Mouse (Mus musculus) neural tube, embryonic 12.5 days (tissue): ENCODE results near the gene Tufm. TPM values are rescaled to one million over a fixed set of nuclear protein-coding genes. Genes with fewer than 3 reads are reported as not detected.

ENCODE experiments used
- ATAC-seq: fragments of 200-750 bp; cut with Nextera tagmentation; 2 replicates; pipeline ENCODE4 v1.8.0; 2017; ENCODE audit warnings: low read depth, mild to moderate bottlenecking, moderate TSS enrichment, moderate library complexity; ENCODE audit not compliant: low FRiP score
- H3K27ac ChIP-seq: fragments of 300-500 bp; sonication (generic); 2 replicates; pipeline ENCODE4 v1.5.1; 2016
- H3K27me3 ChIP-seq: fragments of 300-500 bp; sonication (generic); replicated peaks from 2 replicates; pipeline ENCODE4 v1.6.1; 2016; ENCODE audit warnings: mild to moderate bottlenecking
- H3K36me3 ChIP-seq: fragments of 300-500 bp; sonication (generic); 2 replicates; pipeline ENCODE4 v1.6.1; 2016; ENCODE audit warnings: mild to moderate bottlenecking
- H3K4me1 ChIP-seq: fragments of 300-500 bp; sonication (generic); 2 replicates; pipeline ENCODE4 v1.6.1; 2016
- H3K4me2 ChIP-seq: fragments of 300-500 bp; sonication (generic); replicated peaks from 2 replicates; pipeline ENCODE4 v1.6.1; 2016; ENCODE audit warnings: mild to moderate bottlenecking
- H3K4me3 ChIP-seq: fragments of 300-500 bp; sonication (generic); 2 replicates; pipeline ENCODE4 v1.5.1; 2016
- H3K9ac ChIP-seq: fragments of 300-500 bp; sonication (generic); 2 replicates; pipeline ENCODE4 v1.6.1; 2016; ENCODE audit warnings: mild to moderate bottlenecking
- H3K9me3 ChIP-seq: fragments of 300-500 bp; sonication (generic); 2 replicates; pipeline ENCODE4 v1.6.1; 2016; ENCODE audit warnings: mild to moderate bottlenecking
- WGBS: fragments of 180-500 bp; shearing (Covaris S2); methylation state at CpG from one replicate; pipeline ENCODE4 v1.1.7; 2016; 5-methylcytosine and 5-hydroxymethylcytosine counted together
- polyA plus RNA-seq: library from polyadenylated mRNA; unstranded; fragments of >200 nt; fragmentation: Nextera tagmentation; extraction: Ambion mirVana; gene quantifications from 2 replicates; pipeline ENCODE4 v1.2.1, GENCODE M21; 2016

The Tufm gene
- polyA plus RNA-seq, 1 experiment from 2014 or later = 121 TPM

- Histone ChIP-seq H3K9ac (no peak overlapping the region), H3K4me2 (no peak overlapping the region), H3K4me3 (no peak overlapping the region), H3K27me3 (no peaks in the 10 kb centered on the region), H3K4me1 (no peaks in the 10 kb centered on the region), H3K27ac (no peak overlapping the region), H3K9me3 (no peaks in the 10 kb centered on the region), H3K36me3 (no peaks in the 10 kb centered on the region)
- WGBS = 89% methylated on average over 17 of the region's 17 CpGs
- ATAC-seq = no peak
Observed at GRCm38 (mm10) chr7:126456382-126457266, 30.5 kb upstream of the Tufm start.

- Histone ChIP-seq H3K4me3 (no peak overlapping the region), H3K9ac (no peak overlapping the region), H3K4me1 (no peaks in the 10 kb centered on the region), H3K27me3 (no peaks in the 10 kb centered on the region), H3K27ac (no peak overlapping the region), H3K36me3 (no peaks in the 10 kb centered on the region), H3K9me3 (no peaks in the 10 kb centered on the region), H3K4me2 (no peak overlapping the region)
- WGBS = 80% methylated on average over 5 of the region's 5 CpGs
- ATAC-seq = no peak
Observed at GRCm38 (mm10) chr7:126458225-126458624, 28.9 kb upstream of the Tufm start.

GRCm38 (mm10) chr7:126458844-126459618 is 28.1 kb upstream of the Tufm start:
- WGBS = 85% methylated on average over 11 of the region's 11 CpGs
- ATAC-seq = no peak
- no peak overlapping the region for H3K4me3 ChIP-seq

DNA sequence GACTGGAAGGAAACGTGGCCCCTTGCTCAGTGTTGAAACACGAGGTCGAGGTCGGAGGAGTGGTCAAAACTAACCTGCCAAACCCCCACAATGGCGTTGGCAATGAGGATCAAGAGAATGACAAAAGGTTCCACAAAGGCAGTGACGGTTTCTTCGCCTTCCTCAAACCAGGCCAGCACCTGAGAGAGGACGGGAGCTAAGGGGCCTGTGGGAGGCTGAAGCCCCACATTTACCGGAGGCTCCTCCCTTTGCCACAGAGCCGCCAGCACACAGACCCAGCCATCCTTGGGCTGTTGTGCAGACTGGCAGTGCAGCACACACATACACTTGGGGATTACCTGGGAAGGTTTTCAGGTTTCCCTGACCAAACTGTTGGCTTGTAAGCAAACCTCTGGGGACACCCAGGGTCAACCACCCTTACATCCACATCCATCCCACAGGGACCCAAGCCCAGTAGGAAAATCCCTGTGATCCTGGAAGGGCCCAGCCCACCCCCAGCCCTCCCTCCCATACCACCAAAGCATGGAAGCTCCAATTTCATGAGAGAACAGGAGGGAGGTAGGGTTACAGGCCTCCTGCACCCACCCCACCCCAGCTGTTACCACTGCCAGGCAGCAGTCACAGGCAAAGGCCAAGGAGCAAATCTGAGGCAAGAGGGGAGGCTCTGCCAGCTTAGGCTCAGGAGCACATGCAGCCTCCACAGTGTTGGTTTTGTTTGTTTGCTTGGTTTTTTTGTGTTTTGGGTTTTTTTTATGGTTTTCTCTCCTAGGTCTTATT is 26.4 kb upstream of the Tufm start:
- H3K27ac ChIP-seq = no peak overlapping the region
- H3K4me1 ChIP-seq = no peaks in the 10 kb centered on the region
- H3K4me2 ChIP-seq = no peak overlapping the region
- no peaks in the 10 kb centered on the region for H3K9me3 ChIP-seq
- no peaks in the 10 kb centered on the region for H3K27me3 ChIP-seq
- WGBS = 58% methylated on average over 10 of the region's 10 CpGs
- H3K4me3 ChIP-seq = no peak overlapping the region
- H3K9ac ChIP-seq = no peak overlapping the region
- no peak for ATAC-seq
- H3K36me3 ChIP-seq = no peaks in the 10 kb centered on the region

More at GRCm38 (mm10) chr7:126458844-126459618, 28.1 kb upstream of the Tufm start:
- no peaks in the 10 kb centered on the region for H3K4me1 ChIP-seq
- H3K4me2 ChIP-seq = no peak overlapping the region
- H3K9ac ChIP-seq = no peak overlapping the region
- no peaks in the 10 kb centered on the region for H3K9me3 ChIP-seq
- H3K27ac ChIP-seq = no peak overlapping the region
- no peaks in the 10 kb centered on the region for H3K36me3 ChIP-seq
- no peaks in the 10 kb centered on the region for H3K27me3 ChIP-seq

DNA sequence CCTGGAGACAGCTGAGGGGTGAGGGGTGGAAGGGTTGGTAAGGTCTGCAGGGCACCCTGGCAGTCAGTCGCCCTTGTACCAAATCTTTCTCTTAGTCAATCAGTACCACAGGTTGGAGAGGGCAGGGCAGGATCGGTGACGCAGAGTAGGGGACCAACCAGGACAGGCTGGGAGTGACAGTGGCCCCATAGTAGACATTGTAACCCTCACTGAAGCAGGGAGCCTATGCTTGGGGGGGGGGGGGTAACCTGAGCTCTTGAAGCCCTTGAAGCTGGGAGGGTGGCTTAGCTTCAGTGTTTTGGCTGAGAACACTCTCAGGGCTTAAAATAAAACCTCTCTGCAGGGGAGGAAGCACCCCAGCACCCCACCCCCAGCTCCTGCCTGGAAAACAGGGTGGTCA is 25.5 kb upstream of the Tufm start:
- Histone ChIP-seq H3K27me3 (no peaks in the 10 kb centered on the region), H3K4me2 (no peak overlapping the region), H3K9me3 (no peaks in the 10 kb centered on the region), H3K27ac (no peak overlapping the region), H3K9ac (no peak overlapping the region), H3K36me3 (peaks cover 5% of the 10 kb centered on the region; the same call in 1 of the 2 replicates), H3K4me1 (no peaks in the 10 kb centered on the region), H3K4me3 (no peak overlapping the region)
- ATAC-seq = no peak
- 62% methylated on average over 3 of the region's 3 CpGs for WGBS

DNA sequence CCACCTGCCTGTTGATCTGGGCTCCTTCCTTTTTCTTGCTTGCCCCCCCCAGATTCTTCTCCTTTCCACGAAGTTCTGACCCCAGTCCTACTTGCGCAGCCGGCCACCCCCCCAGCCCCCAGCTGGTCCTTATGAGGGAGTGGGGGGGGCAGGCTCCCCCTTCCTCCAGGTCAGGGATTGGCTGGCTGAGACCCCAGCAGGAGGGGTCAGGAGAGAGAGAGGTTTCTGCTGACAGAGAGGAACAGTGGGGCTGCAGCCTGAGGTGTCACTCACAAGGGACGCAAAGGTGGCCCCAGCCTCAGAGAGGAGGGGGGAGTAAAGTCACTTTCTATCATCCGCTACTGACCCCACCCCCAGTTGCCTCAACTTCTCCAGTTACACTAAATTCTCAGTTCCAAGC is 24.2 kb upstream of the Tufm start, which contains the start of gene Atp2a1:
TSS of gene Atp2a1 (minus strand) at position 105 of the 400 bp plus-strand sequence.
- no peaks in the 10 kb centered on the region for H3K27me3 ChIP-seq
- H3K27ac ChIP-seq = no peak within 1 kb of the TSS
- ATAC-seq = no peak
- H3K9me3 ChIP-seq = no peaks in the 10 kb centered on the region
- no peak within 1 kb of the TSS for H3K4me2 ChIP-seq
- H3K4me1 ChIP-seq = no peaks in the 10 kb centered on the region
- no peak within 1 kb of the TSS for H3K9ac ChIP-seq
- 57% methylated on average over 5 of the region's 5 CpGs for WGBS
- H3K36me3 ChIP-seq = peaks cover 19% of the 10 kb centered on the region
- H3K4me3 ChIP-seq = no peak within 1 kb of the TSS

- Histone ChIP-seq H3K9ac (no peak overlapping the region), H3K27ac (no peak overlapping the region), H3K9me3 (no peaks in the 10 kb centered on the region), H3K4me1 (no peaks in the 10 kb centered on the region), H3K4me3 (no peak overlapping the region), H3K27me3 (no peaks in the 10 kb centered on the region), H3K36me3 (peaks cover 24% of the 10 kb centered on the region), H3K4me2 (no peak overlapping the region)
- 55% methylated on average over 4 of the region's 4 CpGs for WGBS
- ATAC-seq = no peak
Observed at GRCm38 (mm10) chr7:126463547-126463946, 23.6 kb upstream of the Tufm start.

DNA sequence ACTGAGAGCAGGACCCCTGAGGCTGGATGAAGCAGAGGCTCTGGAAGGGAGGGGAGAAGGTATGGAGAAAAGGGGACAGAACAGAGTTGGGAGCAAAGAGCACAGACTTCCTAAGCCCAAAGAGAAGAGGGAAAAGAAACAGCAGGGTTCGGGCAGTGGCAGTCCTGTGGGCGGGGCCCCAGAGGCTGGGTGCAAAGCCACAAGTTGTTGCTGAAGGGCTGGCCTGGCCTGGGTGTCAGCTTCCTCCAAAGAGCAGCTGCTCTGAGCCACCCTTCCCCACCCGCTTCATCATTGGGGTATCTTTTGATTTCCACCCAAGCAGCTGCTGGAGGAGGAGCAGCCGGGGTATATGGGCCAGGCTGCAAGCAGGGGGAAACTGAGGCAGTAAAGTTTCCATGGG is 23.0 kb upstream of the Tufm start:
- no peak overlapping the region for H3K9ac ChIP-seq
- WGBS = 56% methylated on average over 4 of the region's 4 CpGs

DNA sequence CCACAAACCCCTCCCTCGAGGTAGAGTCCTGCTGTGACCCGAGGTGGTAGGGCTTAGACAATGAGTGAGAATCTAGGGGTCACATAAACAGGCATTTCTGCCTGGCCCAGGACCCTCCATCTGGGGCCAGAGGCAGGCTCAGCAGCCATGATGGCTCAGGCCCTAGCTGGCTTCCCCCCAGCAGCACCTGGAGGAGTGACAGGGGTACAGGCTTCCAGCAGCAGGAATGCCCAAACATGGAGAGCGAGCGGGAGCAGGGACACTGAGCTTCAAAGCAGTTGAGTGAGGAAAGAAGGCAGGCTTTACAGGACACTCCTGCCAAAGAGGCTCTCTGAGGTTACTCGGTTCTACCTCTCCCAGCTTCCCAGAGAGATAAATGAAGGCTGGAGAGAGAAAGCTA is 22.3 kb upstream of the Tufm start:
- Histone ChIP-seq H3K4me2 (no peak overlapping the region), H3K9ac (no peak overlapping the region), H3K27ac (no peak overlapping the region), H3K4me3 (no peak overlapping the region), H3K27me3 (no peaks in the 10 kb centered on the region), H3K4me1 (no peaks in the 10 kb centered on the region), H3K9me3 (no peaks in the 10 kb centered on the region), H3K36me3 (peaks cover 37% of the 10 kb centered on the region)
- 43% methylated on average over 5 of the region's 5 CpGs for WGBS
- no peak for ATAC-seq

More for the DNA sequence above, 23.0 kb upstream of the Tufm start:
- Histone ChIP-seq H3K4me3 (no peak overlapping the region), H3K9me3 (no peaks in the 10 kb centered on the region), H3K27me3 (no peaks in the 10 kb centered on the region), H3K4me2 (no peak overlapping the region), H3K27ac (no peak overlapping the region), H3K4me1 (no peaks in the 10 kb centered on the region), H3K36me3 (peaks cover 30% of the 10 kb centered on the region)
- no peak for ATAC-seq

- H3K36me3 ChIP-seq = peaks cover 43% of the 10 kb centered on the region
Observed at GRCm38 (mm10) chr7:126465246-126466030, 21.7 kb upstream of the Tufm start.

DNA sequence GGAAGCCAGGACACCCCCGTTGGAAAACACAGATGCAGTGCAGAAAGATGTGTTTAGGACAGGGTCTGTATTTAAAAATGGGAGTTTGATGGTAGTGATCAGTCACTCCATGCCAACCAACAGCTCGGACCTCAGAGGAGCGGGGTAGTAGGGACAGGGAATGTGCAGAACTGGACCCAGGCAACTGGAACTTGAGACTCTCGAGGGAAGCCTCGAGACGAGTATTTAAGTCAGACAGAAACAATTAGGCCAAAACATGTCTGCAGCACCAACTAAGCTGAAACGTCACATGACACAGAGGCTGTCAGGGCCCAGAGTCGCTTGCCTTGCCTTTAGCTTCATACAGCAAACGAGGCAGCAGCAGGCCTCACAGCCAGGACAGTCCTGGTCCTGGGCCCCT is 21.0 kb upstream of the Tufm start:
- Histone ChIP-seq H3K9me3 (no peaks in the 10 kb centered on the region), H3K27me3 (no peaks in the 10 kb centered on the region), H3K4me2 (no peak overlapping the region), H3K9ac (no peak overlapping the region), H3K4me1 (no peaks in the 10 kb centered on the region), H3K36me3 (peaks cover 50% of the 10 kb centered on the region), H3K27ac (no peak overlapping the region), H3K4me3 (no peak overlapping the region)
- 76% methylated on average over 9 of the region's 9 CpGs for WGBS
- no peak for ATAC-seq

More at GRCm38 (mm10) chr7:126465246-126466030, 21.7 kb upstream of the Tufm start:
- H3K27me3 ChIP-seq = no peaks in the 10 kb centered on the region
- H3K27ac ChIP-seq = no peak overlapping the region
- H3K4me1 ChIP-seq = no peaks in the 10 kb centered on the region
- no peak for ATAC-seq
- H3K9ac ChIP-seq = no peak overlapping the region
- H3K4me3 ChIP-seq = no peak overlapping the region
- no peak overlapping the region for H3K4me2 ChIP-seq
- WGBS = 58% methylated on average over 7 of the region's 7 CpGs
- H3K9me3 ChIP-seq = no peaks in the 10 kb centered on the region
